Mouse (Mus musculus) liver, embryonic 14.5 days (tissue): ENCODE results near the gene Txndc12.

Experiments
- CTCF ChIP-seq: IDR thresholded peaks from 2 replicates; pipeline ENCODE4 v1.5.1; 2016; ENCODE audit warnings: antibody characterized with exemption, low read depth, control low read depth
- EP300 ChIP-seq: IDR thresholded peaks from 2 replicates; pipeline ENCODE4 v1.6.1; 2016; ENCODE audit warnings: antibody characterized with exemption, low read depth

DNA sequence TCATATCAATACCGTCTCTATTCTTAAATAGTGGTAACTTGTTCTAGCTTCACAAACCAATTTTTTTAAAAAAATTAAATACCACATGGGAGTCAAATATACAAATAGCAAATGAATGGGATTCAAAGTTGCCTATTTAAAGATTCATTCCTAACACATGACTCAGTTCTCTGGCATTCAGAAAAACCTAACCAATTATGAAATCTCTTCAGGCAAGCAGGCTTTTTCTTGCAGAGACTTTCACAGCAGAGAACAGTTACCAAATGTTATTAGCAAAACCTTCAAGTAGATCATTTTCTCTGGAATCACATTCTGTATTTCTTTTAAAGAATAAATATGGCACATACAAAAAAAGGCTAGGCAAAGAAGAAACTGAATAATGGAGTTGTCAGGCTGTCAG is 3.7 kb upstream of the Txndc12 start:
- TF ChIP-seq EP300 (no peak), CTCF (no peak)
